Mouse (Mus musculus): ENCODE data around the gene Cysltr2.

The Cysltr2 gene

DNA sequence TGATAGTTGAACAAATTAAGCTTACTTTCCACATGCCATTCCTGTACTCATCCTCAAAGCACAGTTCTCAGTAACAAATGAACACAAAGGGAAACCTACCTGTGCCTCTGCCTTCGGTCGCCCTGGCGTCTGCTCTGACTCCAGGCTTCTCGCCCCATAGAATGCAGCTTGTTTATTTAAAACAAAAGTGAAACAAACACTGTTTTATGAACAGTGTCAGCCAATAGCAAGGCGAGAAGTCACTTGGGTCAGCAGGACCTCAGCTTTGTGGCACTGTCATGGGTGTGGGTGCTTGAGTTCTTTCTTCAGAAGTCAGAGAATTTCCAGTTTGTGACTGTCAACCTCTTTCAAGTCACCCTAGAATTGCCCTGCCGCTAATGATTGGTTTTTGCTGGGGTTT is at the start of gene Cysltr2:
Gene Cysltr2, minus strand, starts transcription at position 178 of the 400 bp plus-strand sequence.
- DNase-seq (ENCODE audit: low spot score in 2 of 2) = no peak

DNA sequence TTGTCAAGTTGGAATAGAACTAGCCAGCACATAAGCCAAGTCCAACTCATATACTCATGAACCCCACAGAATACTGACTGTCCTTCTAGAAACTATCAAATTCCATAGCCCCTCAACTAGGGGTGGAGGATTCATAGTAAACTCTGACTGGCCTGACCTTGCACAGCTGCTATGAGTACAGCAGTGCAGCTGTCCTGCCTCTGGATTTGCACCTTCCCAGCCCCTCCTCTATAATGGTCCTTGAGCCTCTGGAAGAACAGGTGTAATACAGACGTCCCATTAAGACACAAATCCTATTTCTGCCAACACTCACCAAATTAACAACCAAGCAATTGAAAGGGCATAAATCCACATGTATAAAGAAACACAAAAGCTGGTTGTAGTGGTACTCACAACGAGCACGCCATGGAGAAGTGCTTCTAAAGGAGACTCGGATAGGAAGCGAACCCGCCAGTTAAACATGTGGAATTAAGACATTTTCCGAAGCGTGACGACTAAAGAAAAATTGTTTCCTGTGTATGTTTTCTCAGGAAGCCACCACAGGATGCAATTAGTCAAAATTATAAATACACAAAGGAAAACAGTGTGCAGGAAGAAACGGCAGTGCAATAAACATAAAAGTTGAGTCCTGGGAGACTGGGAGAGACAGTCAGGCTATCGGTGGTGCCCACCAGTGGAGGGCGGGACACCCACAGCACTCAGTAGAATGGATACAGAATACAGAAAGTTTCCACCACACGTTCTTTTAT is 46.1 kb upstream of the Cysltr2 start:
- DNase-seq (ENCODE audit: low spot score in 2 of 2) = no peak

DNA sequence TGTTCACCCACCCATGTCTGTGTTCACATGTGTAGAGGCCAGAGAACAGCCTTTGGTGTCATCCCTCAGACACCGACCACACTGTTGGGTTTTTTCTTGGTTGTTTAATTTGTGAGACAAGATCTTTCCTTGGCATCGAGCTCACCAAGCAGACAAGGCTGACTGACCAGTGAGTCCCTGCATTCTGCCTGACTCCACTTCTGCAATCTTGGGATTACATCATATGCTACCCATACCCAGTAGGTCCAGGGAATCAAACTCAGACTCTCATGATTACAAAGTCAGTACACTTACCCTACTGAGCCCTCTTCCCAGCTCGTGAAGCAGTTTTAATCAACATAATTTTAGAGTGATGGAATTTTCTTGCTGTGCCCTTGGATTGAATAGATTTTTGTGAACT is 44.0 kb upstream of the Cysltr2 start:
- no peak for DNase-seq (ENCODE audit: low spot score in 2 of 2)

DNA sequence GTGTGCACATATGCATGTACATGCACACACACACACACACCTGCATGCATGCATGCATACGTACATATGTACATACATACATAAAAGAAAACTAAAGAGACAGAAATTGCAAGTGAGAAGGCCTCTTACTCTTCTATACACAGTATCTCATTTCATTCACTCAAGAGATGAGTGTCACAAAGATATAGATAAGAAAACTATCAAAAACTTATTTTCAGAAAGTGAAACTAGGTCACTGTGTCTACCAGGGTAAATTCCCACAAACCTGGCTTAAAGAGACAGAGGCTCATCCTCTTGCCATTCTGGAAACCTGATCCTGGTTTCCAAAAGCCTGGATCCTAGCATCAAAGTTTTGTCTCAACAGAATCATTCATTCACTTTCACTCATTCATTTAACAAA is 39.3 kb upstream of the Cysltr2 start:
- DNase-seq (ENCODE audit: low spot score in 2 of 2) = no peak

DNA sequence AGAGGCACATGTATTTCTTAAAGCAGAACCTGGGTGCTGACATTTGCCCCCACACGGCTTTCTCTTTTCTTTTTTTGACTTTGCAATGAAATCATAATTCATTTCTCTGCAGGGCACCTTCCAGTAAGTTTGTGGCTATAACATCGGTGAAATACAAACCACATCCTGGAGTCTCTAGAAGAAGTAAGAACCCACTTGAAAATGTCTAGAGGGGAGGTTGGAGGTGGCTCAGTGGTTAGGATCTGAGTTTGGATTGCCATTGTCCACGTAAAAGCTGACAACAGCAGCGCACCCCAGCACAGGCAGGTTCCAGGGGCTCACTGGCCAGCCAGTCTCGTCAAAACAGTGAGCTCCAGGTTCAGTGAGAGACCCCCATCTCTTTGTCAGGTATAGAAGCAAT is 38.8 kb upstream of the Cysltr2 start:
- DNase-seq (ENCODE audit: low spot score in 2 of 2) = no peak

DNA sequence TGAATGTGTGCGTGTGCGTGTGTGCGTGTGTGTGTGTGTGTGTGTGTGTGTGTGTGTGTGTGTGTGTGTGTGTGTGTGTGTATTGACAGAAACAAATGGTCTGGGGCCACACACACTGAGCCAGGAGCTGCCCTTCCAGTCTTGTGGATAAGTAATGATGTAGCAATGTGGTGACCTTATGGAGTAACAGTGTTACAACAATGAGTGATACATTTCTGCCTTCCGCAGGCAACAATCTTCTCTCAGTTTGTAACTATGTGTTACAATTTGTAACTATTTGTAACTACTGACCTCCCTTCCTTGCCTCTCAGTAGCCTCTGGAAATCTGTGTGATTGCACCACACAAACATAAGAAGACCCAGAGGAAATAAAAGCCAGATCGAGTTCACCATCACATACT is 38.3 kb upstream of the Cysltr2 start:
- no peak for DNase-seq (ENCODE audit: low spot score in 2 of 2)

DNA sequence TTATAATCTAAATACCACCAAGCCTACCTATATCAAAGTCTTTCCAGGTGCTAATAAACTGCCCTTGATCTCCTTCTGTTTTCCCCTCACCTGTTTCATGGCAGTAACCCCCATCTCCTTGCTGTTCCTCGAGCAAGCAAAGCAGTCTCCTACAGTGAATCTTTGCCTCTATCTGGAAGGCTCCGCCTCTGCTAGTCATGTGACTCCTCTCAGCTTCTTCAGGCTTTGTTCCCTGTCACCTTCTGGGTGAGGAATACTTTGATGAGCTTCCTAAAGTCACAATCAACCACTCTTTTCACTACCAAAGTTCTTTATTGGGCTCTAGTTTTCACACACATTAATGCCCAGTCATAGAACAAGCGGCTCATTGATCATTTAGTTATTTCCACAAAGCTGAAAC is 37.5 kb upstream of the Cysltr2 start:
- DNase-seq (ENCODE audit: low spot score in 2 of 2) = no peak

DNA sequence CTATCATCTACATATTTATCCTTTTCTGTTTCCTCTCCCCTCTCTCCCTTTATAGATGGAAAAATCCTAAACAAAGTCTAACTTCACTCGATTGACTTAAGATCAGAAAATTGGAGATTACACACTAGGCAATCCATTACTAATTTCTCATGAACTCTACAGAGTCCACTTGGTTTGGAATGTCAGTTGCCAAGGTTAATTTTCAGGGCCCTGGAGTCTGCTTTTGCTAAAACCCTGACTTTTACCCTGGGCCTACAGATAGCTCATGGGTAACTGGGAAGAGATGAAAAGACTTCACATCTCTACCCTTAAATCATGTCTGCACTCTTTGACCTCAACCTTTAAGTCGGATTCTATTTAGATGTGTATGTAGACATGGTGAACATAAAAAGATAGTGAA is 34.6 kb upstream of the Cysltr2 start:
- DNase-seq (ENCODE audit: low spot score in 2 of 2) = no peak

DNA sequence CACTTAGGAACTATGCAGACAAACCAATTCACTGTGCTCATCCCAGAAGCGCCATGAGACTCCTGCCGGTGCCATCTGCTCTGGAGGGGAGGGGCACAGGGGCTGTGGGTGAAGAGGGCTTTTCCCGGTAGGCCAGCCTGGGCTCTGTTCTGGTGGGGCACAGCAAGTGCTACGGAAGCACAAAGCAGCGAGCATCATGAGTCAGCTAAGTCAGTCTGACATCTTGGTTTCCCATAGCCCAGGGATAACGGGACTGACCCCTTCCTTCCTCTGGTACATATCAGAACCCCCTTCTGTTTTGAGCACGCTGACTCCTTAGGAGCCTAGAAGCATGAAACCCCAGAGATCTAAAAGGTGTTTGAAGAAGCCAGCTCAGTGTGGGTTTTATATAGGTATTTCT is 15.5 kb upstream of the Cysltr2 start:
- no peak for DNase-seq (ENCODE audit: low spot score in 2 of 2)

DNA sequence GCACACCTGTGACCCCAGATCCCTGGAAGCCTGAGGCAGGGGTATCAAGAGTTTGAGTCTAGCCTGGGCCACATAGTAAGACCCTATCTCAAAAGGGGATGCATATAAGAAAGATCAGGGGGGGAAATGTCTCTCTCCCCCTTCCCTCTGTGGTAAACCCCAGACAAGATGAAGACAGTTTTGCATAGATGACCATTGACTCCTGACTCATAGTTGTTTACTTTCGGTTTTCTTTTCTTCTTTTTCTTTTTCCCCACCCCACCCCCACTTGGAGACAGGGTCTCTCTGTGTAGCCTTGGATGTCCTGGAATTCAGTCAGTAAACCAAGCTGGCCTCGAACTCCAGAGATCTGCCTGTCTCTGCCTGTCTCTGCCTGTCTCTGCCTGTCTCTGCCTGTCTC is 9.8 kb upstream of the Cysltr2 start:
- DNase-seq (ENCODE audit: low spot score in 2 of 2) = no peak

DNA sequence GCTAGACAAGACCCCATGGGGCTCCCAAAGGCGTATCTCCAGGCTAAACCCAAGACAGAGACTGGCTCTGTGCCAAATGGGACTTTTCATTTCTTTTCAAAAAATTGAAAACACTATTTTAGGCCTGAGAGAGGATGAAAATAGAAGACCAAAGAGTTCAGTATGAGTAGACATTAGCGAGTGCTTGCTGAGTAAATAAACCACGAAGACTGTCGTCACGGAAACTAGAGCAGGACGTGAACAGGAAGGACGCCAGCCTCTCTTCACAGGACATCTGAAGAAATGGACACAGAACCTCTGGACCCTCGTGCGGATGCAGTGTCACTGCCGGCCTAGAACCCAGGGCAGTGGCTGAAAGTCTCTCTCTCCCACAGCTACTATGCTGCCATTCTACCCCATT is 8.8 kb upstream of the Cysltr2 start:
- no peak for DNase-seq (ENCODE audit: low spot score in 2 of 2)

DNA sequence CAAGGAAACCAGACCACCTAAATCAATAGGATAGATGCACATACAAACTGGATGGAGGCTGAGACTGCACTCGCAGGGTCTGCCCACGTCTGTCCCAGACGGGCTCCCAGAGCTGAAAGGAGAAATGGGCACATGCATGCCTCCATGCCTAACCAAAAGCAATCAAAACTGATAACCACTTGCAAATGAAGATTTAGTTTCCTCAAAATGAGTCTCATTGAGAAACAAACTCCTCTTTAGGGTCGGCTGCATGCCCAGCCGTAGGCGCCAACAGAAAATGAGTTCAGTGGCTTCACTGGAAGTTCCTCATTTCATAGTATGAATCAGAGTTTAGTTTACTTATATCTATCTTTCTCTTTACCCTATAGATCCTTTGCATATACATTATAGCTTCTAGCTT is 7.9 kb upstream of the Cysltr2 start:
- DNase-seq (ENCODE audit: low spot score in 2 of 2) = no peak

DNA sequence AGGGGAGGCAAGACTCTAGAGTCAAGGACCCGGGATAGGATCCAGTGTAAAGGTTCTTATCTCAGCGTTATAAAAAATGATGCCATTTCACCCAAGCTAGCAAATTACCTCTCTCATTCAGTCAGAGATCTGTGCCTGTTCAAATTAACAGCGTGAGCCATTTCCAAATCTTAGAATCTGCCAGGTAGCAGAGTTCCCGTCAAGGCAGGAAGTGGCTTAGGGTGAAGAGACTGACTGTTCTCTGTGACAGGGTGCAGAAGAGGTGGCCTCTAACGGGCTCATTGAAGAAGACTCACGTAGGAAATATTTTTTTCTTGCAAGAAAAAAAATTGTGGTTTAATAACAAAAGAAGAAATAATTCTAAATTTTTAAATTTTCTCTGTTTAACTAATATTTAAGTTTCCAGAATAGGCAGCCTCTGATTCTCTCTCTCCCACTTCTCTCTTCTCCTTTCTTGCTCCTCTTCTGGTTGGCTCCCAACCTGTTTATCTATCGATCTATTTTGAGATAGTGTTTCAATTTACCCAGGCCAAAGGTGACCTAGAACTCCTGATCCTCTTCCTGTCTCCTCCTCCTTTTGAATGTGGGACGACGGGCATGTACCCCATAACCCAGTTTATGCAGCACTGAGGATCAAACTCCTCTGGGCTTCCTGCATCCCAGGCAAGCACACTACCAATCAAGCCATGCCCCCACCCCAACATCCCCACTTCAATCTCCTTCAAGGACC is 3.5 kb downstream of the Cysltr2 start:
- no peak for DNase-seq (ENCODE audit: low spot score in 2 of 2)

DNA sequence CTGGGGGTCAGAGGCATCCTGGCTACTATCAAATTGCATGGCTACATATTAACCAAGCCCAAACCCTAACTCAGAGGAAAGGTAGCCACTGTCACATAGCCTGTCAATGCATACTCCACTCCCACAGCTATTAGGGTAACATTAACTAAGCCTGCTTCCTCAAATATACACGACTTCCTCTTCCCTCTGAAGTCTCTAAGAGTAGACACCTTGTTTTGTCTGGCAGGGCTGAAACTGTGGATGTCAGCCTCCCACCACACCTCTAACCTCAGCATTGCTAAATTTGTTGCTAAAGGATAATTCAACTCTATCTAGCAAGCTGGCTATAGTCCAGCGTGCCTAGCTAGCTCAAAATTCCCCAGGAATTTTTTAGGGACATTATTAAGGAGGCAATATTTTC is 7.2 kb downstream of the Cysltr2 start:
- DNase-seq (ENCODE audit: low spot score in 2 of 2) = no peak

DNA sequence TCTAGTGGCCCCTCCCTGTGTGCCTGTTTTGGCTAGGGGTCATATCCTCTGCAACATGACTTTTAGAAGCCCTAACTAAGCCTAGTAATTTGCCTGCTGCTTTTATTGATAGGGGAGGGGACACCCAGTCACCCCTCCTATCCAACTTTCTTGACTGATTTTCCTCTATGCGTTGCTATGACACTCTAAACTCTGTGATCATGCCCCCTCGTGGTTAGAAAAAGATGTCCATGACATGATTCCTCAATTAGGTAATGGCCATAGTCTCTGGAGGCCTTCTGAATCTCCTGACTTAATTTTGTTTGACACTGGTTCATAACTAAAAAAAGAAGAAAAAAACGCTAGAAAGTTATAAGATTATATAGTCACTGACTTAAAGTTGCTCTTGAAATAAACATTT is 15.6 kb downstream of the Cysltr2 start:
- no peak for DNase-seq (ENCODE audit: low spot score in 2 of 2)

DNA sequence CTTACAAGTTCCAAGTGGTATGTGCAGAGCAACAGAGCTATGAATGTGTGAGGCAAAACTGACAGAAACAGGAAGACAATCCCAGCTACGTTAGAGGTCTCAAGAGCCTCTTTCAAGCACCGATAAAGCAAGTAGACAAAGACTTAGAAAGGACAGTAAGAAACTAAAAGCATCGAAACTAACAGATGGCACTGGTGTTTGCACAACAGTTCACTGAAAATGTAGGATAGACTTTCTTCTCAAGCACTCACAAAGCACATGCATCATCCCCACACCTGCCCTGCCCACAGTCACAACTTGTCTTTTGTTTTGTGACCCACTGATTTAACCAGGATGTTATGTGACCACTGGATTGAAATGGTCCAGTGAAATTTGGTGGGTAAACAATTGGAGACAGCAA is 17.7 kb downstream of the Cysltr2 start:
- DNase-seq (ENCODE audit: low spot score in 2 of 2) = no peak

DNA sequence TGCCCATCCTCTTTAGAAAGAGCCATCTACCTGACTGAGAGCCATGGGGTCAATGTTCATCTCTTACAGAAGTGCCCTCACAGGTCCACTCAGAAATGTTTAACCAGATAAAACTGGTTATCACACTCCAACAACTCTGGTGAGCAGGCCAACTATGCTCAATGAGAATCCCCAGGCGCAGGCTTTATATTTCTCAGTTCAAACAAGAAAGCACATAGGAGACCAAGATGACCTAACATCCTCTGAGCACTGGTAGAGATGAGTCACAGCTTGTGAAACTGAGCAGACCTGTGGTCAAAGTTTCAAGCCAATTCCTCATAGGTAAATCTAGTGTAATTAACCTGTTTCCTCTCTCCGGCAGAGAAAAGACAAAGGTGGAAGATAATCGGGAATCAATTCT is 31.6 kb downstream of the Cysltr2 start:
- DNase-seq (ENCODE audit: low spot score in 2 of 2) = no peak

DNA sequence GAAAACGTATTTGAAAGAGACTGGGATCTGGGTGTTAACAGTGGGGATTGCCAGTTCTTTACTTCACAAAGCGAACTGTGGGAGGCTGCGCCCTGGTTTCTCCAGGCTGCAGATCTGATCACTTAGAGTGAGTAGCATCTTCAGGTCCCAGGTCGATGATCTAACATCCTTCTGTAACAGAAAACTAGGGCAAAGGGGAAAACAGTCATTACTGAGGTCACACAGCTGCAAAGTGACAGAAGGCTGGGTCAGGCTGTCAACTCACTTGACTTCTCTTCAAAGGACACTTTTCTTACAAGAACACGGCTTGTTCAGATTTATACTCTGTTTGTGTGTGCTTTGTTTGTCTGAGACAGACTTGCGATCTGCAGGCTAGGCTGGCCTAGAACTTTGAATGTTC is 33.5 kb downstream of the Cysltr2 start:
- no peak for DNase-seq (ENCODE audit: low spot score in 2 of 2)

DNA sequence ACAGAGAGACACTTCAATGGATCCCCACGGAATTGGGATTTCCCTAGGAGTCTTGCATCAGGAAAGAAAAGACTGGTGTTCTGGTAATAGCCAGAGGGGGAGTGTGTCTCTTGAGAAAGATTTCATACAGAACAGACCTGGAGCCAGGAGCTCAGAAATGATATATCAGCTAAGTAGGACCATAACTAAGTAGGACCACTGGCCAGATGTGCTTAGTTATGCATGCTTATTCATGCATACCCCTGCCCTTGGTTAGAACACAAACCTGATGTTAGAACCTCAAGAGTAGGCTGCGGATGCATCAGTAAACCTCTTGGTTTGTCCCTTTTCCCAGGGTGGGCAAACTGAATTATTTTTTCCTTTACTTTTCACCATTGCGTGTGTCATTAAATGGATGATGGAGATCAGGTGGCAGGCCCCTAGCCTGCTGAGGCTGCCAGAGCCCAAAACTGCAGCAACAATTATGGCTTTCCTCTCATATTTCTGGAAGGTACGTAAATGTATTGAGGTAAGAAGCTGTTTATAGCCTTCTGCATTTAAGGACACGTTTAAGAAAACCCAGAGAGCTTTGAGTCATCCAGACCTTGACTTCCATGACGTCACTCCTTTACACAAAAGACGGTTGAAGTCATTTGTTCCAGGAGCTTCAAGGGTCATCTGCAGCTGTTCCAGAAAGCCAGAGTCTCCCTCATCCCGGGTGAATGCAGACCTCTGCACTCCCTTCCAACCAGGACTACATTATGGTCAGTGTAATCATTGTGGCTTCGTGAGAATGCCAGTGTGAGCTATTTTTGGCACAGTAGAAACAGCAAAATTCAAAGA is 35.0 kb downstream of the Cysltr2 start:
- no peak for DNase-seq (ENCODE audit: low spot score in 2 of 2)

DNA sequence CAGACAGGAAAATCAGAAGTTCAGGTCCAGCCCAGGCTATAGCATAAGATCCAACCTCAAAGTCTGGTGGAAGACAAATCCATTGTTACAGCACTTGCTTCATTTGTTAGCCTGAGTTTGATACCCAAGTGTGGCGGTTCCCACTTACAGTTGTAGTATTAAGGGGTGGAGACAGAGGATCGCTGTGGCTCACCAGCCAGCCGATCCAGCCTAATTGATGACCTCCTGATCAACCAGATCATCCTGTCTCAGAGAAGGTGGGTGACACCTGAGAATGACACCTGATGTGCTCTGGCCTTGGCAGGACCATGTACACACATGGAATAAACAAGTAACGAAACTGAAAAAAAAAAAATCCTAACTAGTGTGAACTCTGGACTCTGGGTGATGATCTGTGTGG is 47.1 kb downstream of the Cysltr2 start:
- DNase-seq (ENCODE audit: low spot score in 2 of 2) = no peak

DNA sequence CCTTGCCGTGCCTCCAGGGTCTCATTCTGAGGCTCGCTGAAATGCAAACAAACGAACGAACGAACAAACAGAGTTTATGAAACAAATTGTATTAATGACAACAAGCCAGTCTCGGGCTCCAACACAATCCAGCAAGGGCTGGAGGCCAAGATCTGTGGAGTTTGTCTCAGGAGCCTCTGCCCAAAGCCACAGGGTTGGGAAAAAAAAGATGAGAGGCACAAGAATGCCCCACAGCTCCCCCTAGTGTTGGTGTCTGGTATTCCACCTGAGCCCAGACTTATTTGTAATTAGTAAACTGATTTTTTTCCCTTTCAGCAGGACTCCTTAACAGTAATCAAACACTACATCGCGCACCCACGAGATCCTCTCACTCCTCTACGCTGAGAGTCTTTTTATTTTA is 48.6 kb downstream of the Cysltr2 start:
- DNase-seq (ENCODE audit: low spot score in 2 of 2) = peak; percentile 49 to 52

DNA sequence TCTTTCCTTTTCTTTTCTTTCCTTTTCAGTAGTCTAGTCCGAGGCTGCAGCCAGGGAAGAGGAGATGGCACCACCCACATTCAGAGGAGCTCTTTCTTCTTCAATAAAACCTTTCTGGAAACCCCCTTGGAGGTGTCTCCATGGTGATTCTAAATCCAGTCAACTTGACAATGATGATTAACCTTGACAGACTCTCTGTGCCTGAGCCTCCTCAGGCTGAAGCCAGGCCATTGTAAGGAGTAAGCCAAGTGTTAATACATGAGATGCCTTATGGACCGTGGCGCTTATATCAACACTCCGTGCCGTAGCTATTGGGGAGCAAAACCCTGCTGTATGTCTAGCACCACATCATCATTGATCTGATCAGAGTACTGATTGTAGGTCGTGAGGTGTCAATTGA is 50.8 kb downstream of the Cysltr2 start:
- DNase-seq (ENCODE audit: low spot score in 2 of 2) = no peak

DNA sequence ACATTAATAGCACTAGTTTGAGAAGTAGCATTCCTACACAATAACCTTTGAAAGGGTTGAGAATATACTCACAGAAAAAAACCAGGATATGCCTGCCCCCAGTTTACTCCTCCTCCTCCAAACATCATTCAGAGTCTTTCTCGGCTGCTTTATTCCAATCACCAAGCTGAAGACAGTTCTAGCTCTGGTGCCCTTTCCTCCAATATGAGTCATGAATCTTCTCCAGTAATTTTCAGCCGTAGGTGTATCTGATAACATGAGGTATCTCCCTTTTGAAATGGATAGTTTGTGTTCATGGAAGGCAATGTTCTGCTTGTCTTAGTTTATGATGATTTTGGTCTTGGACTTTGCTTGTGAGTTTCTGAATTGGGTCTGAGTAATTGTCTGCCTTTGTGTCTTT is 62.9 kb downstream of the Cysltr2 start:
- no peak for DNase-seq (ENCODE audit: low spot score in 2 of 2)
